Mouse (Mus musculus) lung, postnatal 4 days (tissue): ENCODE data around the gene Kcnj13.

ENCODE experiments used
- DNase-seq, 2 experiments: peaks; one replicate each; pipeline ENCODE4 v3.0.0; 2021

Gene Kcnj13

DNA sequence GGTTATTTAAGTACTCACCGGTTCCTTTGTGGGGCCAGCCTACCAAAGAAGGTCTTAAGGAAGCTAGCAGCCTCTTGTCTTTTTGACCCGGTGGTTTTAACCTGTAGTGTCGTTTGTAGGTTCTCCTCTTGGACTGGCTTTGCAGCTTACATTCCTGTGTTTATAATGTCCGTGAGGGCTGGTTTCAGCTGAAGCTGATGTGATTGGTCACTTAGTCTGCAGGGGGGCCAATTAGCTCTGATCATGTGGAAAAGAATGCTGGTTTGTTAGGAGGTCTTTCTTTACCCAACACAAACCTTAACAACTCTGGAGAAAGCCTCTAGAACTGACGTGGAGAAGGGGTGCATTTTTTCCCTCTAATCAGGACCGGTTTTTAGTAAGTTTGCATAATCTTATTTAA lies at the start of gene Kcnj13:
Gene Kcnj13 (minus strand): TSS at position 136 of the 400 bp plus-strand sequence.
- peak in 1 of 2 experiments; percentile 9 for DNase-seq

DNA sequence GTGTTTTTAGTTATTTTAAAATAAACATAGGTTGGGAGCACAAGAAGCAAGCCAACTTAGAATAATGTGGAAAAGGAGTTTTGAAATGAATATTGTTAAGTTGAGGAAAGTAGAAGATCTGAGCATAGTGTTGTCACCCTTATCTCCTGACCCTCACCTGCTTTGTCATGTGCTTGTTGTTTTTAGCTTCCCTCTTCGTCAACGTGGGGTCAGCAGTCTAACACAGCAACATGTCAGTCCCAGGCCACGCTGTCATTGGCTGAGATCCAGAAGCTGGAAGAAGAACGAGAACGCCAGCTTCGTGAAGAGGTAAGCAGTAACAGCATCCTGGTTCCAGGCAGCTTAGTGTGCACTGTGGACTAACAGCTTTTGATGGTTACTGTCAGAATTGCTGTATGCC lies 42.1 kb upstream of the Kcnj13 start:
- no peak for DNase-seq

DNA sequence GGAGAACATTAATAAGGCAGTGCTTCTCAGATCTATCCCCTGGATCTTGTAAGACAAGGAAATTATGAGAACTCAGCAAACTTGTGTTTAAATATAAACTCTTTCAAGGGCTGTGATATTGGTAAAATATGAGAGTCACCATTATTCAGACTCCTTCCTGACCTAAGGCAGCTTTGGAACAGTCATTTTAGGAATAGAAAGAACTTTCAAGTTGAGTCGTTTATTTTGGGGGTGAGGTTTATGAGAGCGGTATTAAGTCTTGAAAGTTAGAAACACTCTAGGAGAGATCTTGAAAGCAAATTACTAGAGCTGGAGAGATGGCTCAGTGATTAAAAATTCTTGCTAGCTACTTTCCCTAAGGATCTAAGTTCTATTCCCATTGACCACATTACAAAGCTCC lies 40.6 kb upstream of the Kcnj13 start:
- no peak for DNase-seq

DNA sequence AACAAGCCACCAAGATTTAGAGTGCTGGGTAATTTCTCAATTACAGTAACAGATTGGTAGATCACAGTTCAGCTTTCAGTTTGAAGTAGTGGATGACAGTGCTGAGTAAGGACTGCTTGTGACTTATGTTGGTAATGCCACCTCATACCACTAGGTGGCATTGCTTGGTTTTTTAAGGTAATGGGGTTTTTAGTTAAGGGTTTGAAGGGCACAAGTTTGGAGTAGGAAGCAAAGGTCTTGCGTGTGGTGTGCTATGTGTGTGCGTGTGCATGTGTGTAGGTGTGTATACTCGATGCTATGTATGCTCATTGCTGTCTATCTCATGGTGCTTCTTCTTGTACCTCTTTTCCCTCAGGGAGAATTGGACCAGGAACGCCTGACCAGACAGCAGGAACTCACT lies 24.2 kb upstream of the Kcnj13 start:
- no peak for DNase-seq

DNA sequence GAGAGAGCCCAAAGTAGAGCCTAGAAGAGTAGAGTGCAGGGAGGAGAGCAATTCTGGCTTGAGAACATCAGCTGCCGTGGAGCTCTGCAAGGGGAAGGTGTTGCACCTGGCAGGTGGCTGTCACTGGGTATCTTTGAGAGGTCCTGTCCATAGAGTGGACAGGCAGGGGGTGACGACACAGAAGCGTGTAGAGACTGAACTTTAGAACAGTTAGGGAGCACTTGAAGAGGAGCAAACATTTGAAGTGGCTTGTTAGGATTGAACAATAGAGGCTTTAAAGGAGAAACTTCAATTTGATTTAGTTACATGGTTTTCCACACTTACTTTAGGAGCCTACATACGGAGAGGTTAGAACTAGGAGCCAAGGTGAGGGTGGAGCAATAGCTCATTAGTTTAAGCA lies 14.9 kb upstream of the Kcnj13 start:
- DNase-seq = no peak

DNA sequence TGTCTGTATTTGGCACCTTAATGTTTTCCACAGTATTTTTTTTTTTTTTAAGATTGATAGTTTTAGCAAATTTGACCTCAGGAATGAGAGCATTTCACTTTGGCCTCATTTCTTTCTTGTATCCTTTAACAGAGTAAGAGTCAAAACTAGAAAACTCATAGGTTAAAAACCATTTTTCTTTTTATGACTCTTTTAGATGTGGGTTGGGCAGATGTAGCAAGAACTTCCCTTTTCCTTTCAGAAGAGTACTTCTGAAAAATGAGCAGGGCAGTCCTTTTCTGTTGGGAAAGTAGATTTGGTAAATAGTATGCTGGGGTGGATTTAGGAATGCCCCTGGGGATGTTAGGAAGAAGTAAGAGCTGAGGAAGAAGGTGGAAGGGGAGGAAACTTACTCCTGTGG lies 11.5 kb upstream of the Kcnj13 start:
- no peak for DNase-seq

DNA sequence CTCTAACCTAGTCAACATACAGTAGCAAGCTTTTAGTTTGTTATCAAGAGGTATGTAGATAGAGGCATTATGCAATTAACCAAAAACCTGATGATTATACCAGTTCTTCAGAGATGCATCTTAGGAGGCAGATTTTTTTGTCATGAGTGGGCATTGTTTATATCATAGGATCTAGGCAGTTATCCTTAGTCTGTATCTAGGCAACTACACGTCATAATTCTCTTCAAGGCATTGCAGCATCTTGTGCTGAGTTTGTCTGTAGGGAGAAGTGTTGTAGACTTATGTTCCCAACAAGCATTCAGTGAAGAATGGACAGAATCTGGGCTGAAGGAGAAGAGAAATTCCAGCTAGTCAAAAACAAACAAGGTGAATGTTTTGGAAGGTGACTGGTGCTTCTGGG lies 10.2 kb upstream of the Kcnj13 start:
- DNase-seq = no peak

DNA sequence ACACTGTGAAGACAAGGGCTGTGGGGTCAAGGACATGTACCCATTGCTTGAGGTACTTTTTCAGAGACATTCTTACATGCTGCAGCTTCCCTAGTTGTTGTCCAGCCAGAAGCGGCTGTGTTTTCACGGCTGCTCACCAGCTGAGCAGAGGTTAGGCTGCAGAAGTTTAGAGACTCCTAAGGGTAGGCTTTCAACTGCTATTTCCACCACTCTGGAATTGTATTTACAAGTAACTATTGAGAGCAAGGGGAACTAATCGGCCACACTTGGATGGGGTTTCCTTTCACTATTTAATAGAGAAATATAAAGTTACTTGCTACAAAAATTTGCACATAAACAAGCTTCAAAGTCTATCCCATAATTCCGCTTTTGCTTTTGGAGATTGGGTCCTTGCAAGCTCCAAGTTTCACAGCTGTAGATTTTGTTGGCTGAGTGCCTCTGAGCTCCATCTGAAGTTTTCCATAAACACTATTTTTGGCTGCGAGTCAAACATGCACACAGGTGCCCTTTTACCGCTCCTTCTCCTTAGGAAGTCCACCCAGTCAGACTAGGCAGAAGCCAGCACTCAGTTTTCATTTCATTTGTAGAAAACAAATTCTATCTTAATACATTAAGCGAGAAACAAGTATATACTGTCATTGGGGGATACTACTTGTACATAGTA lies 2.5 kb upstream of the Kcnj13 start:
- peak; percentile 46 to 57 for DNase-seq

DNA sequence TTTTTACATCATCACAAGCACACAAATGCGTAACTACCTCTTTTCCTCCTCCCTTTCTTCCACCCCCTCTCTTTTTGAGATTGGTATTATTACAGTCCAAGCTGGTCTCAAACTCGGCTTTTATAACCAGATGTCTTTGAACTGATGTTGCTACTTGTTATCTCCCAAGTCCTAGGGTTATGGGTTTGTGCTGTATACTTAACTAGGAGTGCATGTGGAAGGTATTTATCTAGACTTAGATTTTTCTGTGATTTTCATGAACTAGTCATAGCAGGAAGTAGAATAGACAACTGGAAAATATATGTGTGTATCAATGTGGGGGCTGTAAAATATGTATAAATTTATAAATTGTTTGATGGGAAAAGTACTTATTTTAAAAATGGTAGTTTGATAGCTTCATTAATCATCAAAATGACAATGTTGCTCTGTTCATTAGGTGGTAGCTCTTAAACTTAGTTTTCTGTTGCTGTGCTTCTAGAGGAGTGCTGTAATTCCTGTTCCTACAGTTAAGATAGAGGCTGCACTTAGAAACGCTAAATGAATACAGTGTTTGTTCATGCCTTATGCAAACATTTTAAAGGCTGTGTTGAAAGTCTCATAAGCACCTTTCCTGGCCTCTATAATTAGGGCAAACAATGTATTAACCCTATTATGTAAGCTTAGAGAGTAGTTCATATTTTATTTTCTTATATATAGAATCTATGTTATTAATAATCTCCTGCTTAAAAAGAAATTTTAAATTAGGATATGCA lies 909 bp downstream of the Kcnj13 start:
- no peak for DNase-seq

DNA sequence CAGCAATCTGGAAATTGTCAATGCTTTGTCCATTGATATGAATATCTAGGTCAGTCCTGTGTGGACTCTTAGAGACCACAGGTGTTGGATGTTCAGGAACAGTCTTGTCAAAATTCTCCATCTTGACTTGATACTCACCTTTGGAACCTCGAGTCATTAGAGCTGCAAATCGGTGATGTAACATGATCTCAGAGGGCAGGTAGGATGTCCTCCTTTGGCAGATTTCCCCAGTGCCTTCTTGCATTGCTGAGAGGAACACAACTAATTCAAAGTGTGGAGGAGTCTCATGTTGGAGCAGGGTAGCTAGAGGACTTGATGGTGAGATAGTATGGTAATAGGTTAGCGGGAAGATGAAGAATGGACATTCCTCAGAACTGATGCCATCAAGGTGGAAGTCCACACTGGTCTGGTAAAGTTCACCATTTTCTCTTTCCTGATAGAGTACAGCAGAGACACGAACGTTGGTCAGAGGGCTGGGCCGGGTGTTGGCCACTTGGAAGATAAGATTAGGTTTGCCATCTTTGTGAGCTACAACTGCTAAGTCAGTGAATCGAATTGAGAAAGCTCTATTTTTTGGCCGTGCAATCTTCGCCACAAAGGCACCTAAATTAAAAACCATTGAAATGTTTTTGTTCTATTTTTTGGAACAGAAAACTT lies 8.0 kb downstream of the Kcnj13 start:
- DNase-seq = no peak

DNA sequence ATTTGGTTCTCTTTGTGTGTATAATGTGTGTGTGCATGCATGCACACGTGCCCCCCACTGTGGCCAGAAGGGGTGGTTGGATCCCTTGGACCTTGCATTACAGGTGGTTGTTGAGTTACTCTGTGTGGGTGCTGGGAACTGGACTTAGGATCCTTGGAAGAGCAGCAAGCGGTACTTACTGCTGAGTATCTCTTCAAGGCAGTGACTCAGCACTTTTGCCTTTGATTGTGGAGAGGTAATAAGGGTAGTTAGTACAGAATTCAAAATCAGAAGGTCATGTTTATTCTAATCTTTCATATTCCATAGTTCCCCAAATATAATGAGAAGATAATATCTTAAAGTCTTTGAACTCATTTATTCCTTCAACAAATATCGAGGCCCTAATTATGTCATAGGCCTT lies 13.4 kb downstream of the Kcnj13 start:
- DNase-seq = no peak

DNA sequence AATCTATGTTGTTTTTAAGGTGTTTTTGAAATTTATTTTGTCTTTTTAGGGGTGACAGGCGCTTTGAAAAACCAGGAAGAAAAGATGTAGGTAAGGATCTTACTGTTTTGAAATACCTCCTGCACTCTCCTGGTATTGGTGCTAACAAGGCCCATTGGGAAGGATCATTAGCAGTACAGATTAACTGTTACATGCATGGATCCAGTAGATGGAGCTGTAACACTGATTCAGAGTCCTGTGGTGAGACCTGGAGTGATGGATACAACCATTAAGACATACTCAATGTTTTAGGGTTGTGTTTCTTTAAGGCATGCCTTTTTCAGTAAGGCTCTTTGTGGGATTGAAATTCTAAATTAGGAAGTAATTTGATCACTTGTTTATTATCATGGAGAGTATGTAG lies 14.6 kb downstream of the Kcnj13 start:
- no peak for DNase-seq

DNA sequence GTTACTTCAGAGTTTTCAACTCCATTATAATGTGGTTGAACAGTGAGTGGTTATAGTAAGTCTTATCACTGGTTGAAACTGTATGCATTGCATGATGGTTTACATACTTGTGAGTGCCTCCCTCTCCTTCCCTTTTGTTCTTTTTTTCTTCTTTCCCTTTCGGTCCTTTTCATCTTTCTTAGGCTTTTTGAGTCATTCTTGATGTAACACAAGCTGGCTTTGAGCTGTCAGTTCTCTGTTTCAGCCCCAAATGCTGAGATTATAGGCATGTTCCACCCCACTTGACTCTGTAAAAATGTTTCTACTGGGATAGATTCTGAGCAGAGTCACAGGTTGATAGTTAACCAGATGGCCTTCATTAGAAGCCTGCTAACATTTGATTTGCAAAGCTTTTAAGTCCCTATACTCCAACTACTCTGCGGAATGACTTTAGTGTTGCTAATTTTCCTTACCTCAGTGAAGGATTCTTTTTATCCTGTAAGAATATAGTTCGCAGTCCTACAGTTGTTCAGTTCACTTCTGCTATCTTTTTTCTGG lies 16.4 kb downstream of the Kcnj13 start:
- no peak for DNase-seq

DNA sequence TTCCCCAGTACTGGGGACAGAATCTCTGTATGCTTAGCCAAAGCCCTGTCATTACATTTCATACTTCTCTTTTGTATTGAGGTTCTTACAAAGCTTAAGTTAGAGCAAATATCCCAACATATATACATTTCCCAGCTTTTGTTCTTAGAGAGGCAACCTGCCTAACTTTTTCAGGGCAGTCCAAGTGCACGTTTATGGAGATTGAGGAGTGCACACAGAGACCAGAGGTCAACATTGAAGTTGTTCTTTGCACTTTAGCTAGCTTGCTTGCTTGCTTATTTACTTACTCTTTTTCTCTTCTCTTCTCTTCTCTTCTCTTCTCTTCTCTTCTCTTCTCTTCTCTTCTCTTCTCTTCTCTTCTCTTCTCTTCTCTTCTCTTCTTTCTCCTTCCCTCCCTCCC lies 34.3 kb downstream of the Kcnj13 start:
- no peak for DNase-seq

DNA sequence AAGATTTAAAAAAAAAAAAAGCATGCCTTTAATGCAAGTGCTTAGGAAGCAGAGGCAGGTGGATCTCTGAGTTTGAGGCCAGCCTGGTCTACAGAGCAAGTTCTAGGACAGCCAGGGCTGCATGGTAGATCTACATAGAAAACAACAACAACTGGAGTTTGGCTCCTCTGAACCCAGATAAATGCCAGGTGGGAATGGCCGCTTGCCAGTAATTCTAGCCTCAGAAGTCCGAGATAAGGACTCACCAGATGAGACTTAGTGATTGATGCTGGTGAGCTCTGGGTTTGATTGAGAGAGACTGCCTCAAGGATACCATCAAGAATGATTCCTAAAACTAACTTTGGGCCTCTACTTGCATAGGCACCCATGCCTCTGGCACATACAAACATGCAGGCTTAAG lies 44.0 kb downstream of the Kcnj13 start:
- DNase-seq = no peak
